Mouse (Mus musculus) liver, embryonic 14.5 days (tissue): ENCODE measurements around the gene Mcmbp.

Experiments
- CTCF ChIP-seq: IDR thresholded peaks from 2 replicates; pipeline ENCODE4 v1.5.1; 2016; ENCODE audit warnings: antibody characterized with exemption, low read depth, control low read depth
- EP300 ChIP-seq: IDR thresholded peaks from 2 replicates; pipeline ENCODE4 v1.6.1; 2016; ENCODE audit warnings: antibody characterized with exemption, low read depth

DNA sequence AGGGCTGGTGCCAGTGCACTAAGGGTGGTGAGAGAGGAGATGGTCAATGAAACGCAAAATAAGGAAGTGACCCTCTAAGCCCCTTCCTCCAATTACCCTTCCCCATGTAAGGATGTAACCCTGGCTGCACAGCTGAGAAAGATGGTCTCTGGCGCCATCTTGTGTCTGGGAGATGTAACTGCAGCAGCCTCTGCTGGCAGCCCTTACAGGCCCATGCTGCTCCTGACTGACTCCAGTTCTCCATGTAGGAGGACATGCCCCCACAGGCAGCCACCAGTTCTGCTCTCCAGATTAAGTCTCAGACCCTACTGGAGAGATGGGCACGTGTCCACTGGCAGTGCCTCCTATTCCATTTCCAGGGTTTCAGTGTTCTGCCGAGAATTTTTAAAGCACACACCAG, 34.6 kb downstream of the Mcmbp start:
- peak; percentile 99 for TF ChIP-seq CTCF
- no peak for TF ChIP-seq EP300
